Mouse (Mus musculus) MEL (cell line): ENCODE measurements at regions not wholly inside any gene's neighbourhood (a gene's known extent, or its start where the extent isn't known, plus 50 kb on each side); places are given as distances from the start of the nearest gene placed in this dataset.

Experiments
- CTCF ChIP-seq, 3 experiments: IDR thresholded peaks in 2 of 3; conservative IDR thresholded peaks in 1 of 3; 2 replicates each; pipeline ENCODE4 v1.5.1; 2011 to 2012; ENCODE audit warnings: low read length in 3 of 3, low read depth in 2 of 3, mild to moderate bottlenecking in 2 of 3, improper control_type of control experiment in 1 of 3, inconsistent platforms in 1 of 3, mixed read lengths in 1 of 3, moderate library complexity in 1 of 3; ENCODE audit not compliant: control insufficient read depth in 1 of 3, insufficient read depth in 1 of 3, poor library complexity in 1 of 3, severe bottlenecking in 1 of 3
- HCFC1 ChIP-seq: IDR thresholded peaks from 2 replicates; pipeline ENCODE4 v1.6.1; 2012; ENCODE audit warnings: low read depth, mild to moderate bottlenecking, inconsistent platforms, low read length, improper control_type of control experiment, moderate library complexity
- JUND ChIP-seq: IDR thresholded peaks from 2 replicates; pipeline ENCODE4 v1.6.1; 2011; ENCODE audit warnings: low read depth, mild to moderate bottlenecking, improper control_type of control experiment, low read length
- POLR2A ChIP-seq, 2 experiments: IDR thresholded peaks; 2 replicates each; pipeline ENCODE4 v1.6.1; 2011 to 2012; ENCODE audit warnings: low read length in 2 of 2, mild to moderate bottlenecking in 2 of 2, control low read depth in 1 of 2, improper control_type of control experiment in 1 of 2, low read depth in 1 of 2, moderate library complexity in 1 of 2; ENCODE audit not compliant: control insufficient read depth in 1 of 2, insufficient read depth in 1 of 2, poor library complexity in 1 of 2
- TBP ChIP-seq: IDR thresholded peaks from 2 replicates; pipeline ENCODE4 v1.8.0; 2011; ENCODE audit warnings: low read depth, low read length, improper control_type of control experiment
- USF1 ChIP-seq: IDR thresholded peaks from 2 replicates; pipeline ENCODE4 v1.6.1; 2014; ENCODE audit warnings: low read depth, mild to moderate bottlenecking, inconsistent platforms, low read length, improper control_type of control experiment, moderate library complexity

DNA sequence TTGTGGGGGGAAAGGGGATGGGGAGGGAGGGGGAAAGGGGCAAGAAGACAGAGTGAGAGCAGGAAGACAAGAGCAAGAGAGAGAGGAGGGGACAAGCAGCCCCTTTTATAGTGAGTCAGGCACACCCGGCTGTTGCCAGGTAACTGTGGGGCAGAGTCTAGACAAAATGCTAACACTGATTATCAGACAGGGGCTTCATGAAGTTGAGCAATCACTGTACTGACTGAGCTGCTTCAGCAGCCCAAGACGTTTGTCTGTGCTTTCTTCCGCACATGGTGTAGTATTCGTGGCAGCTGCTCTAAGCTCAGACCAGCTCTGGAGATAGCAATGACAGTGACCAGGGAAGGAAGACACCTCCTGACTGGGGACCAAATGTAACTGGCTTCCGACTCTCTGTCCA, 385.2 kb downstream of the Matn1 start:
- TF ChIP-seq HCFC1 = no peak
- no peak for TF ChIP-seq JUND
- no peak for TF ChIP-seq TBP
- TF ChIP-seq USF1 = no peak
- TF ChIP-seq CTCF (IDR thresholded peaks at IDR 0.05 in 2 of 3, conservative IDR thresholded peaks at IDR 0.05 in 1 of 3; ENCODE audit: control insufficient read depth in 1 of 3, insufficient read depth in 1 of 3, low read depth in 2 of 3, low read length in 3 of 3, poor library complexity in 1 of 3, severe bottlenecking in 1 of 3) = no peak
- no peak for TF ChIP-seq POLR2A (IDR thresholded peaks at IDR 0.05; ENCODE audit: control insufficient read depth in 1 of 2, insufficient read depth in 1 of 2, low read depth in 1 of 2, low read length in 2 of 2, poor library complexity in 1 of 2)
